Mouse (Mus musculus) lung, postnatal 0 days (tissue): ENCODE results near the gene Aplf. TPM values are rescaled to one million over a fixed set of nuclear protein-coding genes. Genes with fewer than 3 reads are reported as not detected.

Experiments
- ATAC-seq: fragments of 200-750 bp; cut with Nextera tagmentation; 2 replicates; pipeline ENCODE4 v1.8.0; 2017; ENCODE audit warnings: moderate library complexity
- DNase-seq: peaks from one replicate; pipeline ENCODE4 v3.0.0-alpha.2; 2016; ENCODE audit warnings: low spot score
- H3K27ac ChIP-seq: fragments of 300-500 bp; sonication (generic); 2 replicates; pipeline ENCODE4 v1.5.1; 2014; ENCODE audit warnings: antibody characterized with exemption, mild to moderate bottlenecking, low read length, mixed read lengths
- H3K27me3 ChIP-seq: fragments of 300-500 bp; sonication (generic); replicated peaks from 2 replicates; pipeline ENCODE4 v1.6.1; 2014; ENCODE audit warnings: low read length, mixed read lengths; ENCODE audit not compliant: insufficient read depth
- H3K36me3 ChIP-seq: fragments of 300-500 bp; sonication (generic); 2 replicates; pipeline ENCODE4 v1.6.1; 2014; ENCODE audit warnings: low read length, mixed read lengths; ENCODE audit not compliant: insufficient read depth
- H3K4me1 ChIP-seq: fragments of 300-500 bp; sonication (generic); 2 replicates; pipeline ENCODE4 v1.6.1; 2014; ENCODE audit warnings: antibody characterized with exemption, low read depth, low read length, mixed read lengths; ENCODE audit not compliant: insufficient read depth
- H3K4me2 ChIP-seq: fragments of 300-500 bp; sonication (generic); replicated peaks from 2 replicates; pipeline ENCODE4 v1.6.1; 2014; ENCODE audit warnings: low read depth, mild to moderate bottlenecking, low read length, moderate library complexity, mixed read lengths
- H3K4me3 ChIP-seq: fragments of 300-500 bp; sonication (generic); 2 replicates; pipeline ENCODE4 v1.5.1; 2014; ENCODE audit warnings: low read depth, low read length
- H3K9ac ChIP-seq: fragments of 300-500 bp; sonication (generic); replicated peaks from 2 replicates; pipeline ENCODE4 v1.6.1; 2014; ENCODE audit warnings: low read depth, mild to moderate bottlenecking
- H3K9me3 ChIP-seq: fragments of 300-500 bp; sonication (generic); 2 replicates; pipeline ENCODE4 v1.6.1; 2016; ENCODE audit warnings: low read length, mixed read lengths
- CTCF ChIP-seq: IDR thresholded peaks from 2 replicates; pipeline ENCODE4 v1.5.1; 2016; ENCODE audit warnings: antibody characterized with exemption, mild to moderate bottlenecking
- EP300 ChIP-seq: IDR thresholded peaks from 2 replicates; pipeline ENCODE4 v1.6.1; 2016; ENCODE audit warnings: antibody characterized with exemption, mild to moderate bottlenecking, control low read depth
- WGBS: fragments of 180-500 bp; shearing (Covaris S2); extraction: QIAGEN DNeasy Blood & Tissue Kit; methylation state at CpG from one replicate; pipeline ENCODE4 v1.1.7; 2014; 5-methylcytosine and 5-hydroxymethylcytosine counted together
- polyA plus RNA-seq: library from polyadenylated mRNA; unstranded; fragments of >200 nt; fragmentation: Nextera tagmentation; extraction: Ambion mirVana; gene quantifications from 2 replicates; pipeline ENCODE4 v1.2.1, GENCODE M21; 2015

Aplf gene
- polyA plus RNA-seq, 1 experiment from 2014 or later = 8.7 TPM

GRCm38 (mm10) chr6:87680418-87680817 lies 8.4 kb upstream of the Aplf start:
- DNase-seq (no peak), ATAC-seq (no peak)
- Histone ChIP-seq H3K4me1 (no peaks in the 10 kb centered on the region), H3K4me3 (no peak overlapping the region), H3K36me3 (no peaks in the 10 kb centered on the region), H3K9ac (no peak overlapping the region), H3K27me3 (no peaks in the 10 kb centered on the region), H3K9me3 (no peaks in the 10 kb centered on the region), H3K27ac (no peak overlapping the region), H3K4me2 (no peak overlapping the region)
- 65% methylated on average over 3 of the region's 3 CpGs for WGBS
- TF ChIP-seq EP300 (no peak), CTCF (no peak)

GRCm38 (mm10) chr6:87672661-87673060 lies 668 bp upstream of the Aplf start:
- no peak for ATAC-seq
- no peak overlapping the region for H3K4me3 ChIP-seq
- peaks cover 10% of the 10 kb centered on the region; the same call in 1 of the 2 replicates for H3K4me1 ChIP-seq
- H3K9ac ChIP-seq = no peak overlapping the region
- WGBS = 47% methylated on average over 4 of the region's 4 CpGs
- H3K4me2 ChIP-seq = peak overlapping the region; percentile 29; the same call in 1 of the 2 replicates
- H3K27me3 ChIP-seq = no peaks in the 10 kb centered on the region
- DNase-seq = no peak
- H3K9me3 ChIP-seq = no peaks in the 10 kb centered on the region
- no peak overlapping the region for H3K27ac ChIP-seq
- H3K36me3 ChIP-seq = no peaks in the 10 kb centered on the region
- TF ChIP-seq CTCF = no peak
- TF ChIP-seq EP300 = 0 out of 2 replicates have a peak, but pooled peaks have one; percentile 0

GRCm38 (mm10) chr6:87671353-87671752 lies 640 bp downstream of the Aplf start:
- peak overlapping the region; percentile 97 for H3K4me2 ChIP-seq
- peaks cover 10% of the 10 kb centered on the region; the same call in 1 of the 2 replicates for H3K4me1 ChIP-seq
- no peak for ATAC-seq
- H3K9ac ChIP-seq = peak overlapping the region; percentile 59
- WGBS = 1% methylated on average over 8 of the region's 8 CpGs
- H3K9me3 ChIP-seq = no peaks in the 10 kb centered on the region
- H3K27ac ChIP-seq = peak overlapping the region; percentile 81
- TF ChIP-seq CTCF (no peak), EP300 (no peak)
- DNase-seq = no peak
- no peaks in the 10 kb centered on the region for H3K36me3 ChIP-seq
- H3K27me3 ChIP-seq = no peaks in the 10 kb centered on the region
- H3K4me3 ChIP-seq = peak overlapping the region; percentile 73

- no peak for TF ChIP-seq EP300
- TF ChIP-seq CTCF = peak; percentile 73
- Histone ChIP-seq H3K4me3 (no peak overlapping the region), H3K27ac (no peak overlapping the region), H3K27me3 (no peaks in the 10 kb centered on the region), H3K4me1 (peaks cover 10% of the 10 kb centered on the region; the same call in 1 of the 2 replicates), H3K9ac (no peak overlapping the region), H3K4me2 (no peak overlapping the region; the same call in 1 of the 2 replicates), H3K9me3 (no peaks in the 10 kb centered on the region), H3K36me3 (no peaks in the 10 kb centered on the region)
- DNase-seq = peak; percentile 78
- WGBS = 40% methylated on average over 7 of the region's 7 CpGs
- no peak for ATAC-seq
Measured at GRCm38 (mm10) chr6:87669894-87670588, 2.0 kb downstream of the Aplf start.

- WGBS = 80% methylated on average over 3 of the region's 3 CpGs
- no peak overlapping the region for H3K4me2 ChIP-seq
- no peak for ATAC-seq
- no peak overlapping the region for H3K4me3 ChIP-seq
- no peak for TF ChIP-seq EP300
- TF ChIP-seq CTCF = no peak
- no peaks in the 10 kb centered on the region for H3K9me3 ChIP-seq
- H3K4me1 ChIP-seq = peaks cover 10% of the 10 kb centered on the region; the same call in 1 of the 2 replicates
- no peak overlapping the region for H3K9ac ChIP-seq
- H3K27me3 ChIP-seq = no peaks in the 10 kb centered on the region
- no peaks in the 10 kb centered on the region for H3K36me3 ChIP-seq
- no peak overlapping the region for H3K27ac ChIP-seq
- no peak for DNase-seq
Measured at GRCm38 (mm10) chr6:87668733-87669132, 3.3 kb downstream of the Aplf start.

GRCm38 (mm10) chr6:87667804-87668203 lies 4.2 kb downstream of the Aplf start:
- Histone ChIP-seq H3K27me3 (no peaks in the 10 kb centered on the region), H3K4me3 (no peak overlapping the region), H3K9ac (no peak overlapping the region), H3K9me3 (no peaks in the 10 kb centered on the region), H3K36me3 (no peaks in the 10 kb centered on the region), H3K4me2 (no peak overlapping the region), H3K27ac (no peak overlapping the region), H3K4me1 (peaks cover 10% of the 10 kb centered on the region; the same call in 1 of the 2 replicates)
- DNase-seq (no peak), ATAC-seq (no peak)
- 81% methylated on average over 8 of the region's 8 CpGs for WGBS
- TF ChIP-seq CTCF (no peak), EP300 (no peak)
